Mouse (Mus musculus) cerebellum, adult 11 months (tissue): ENCODE measurements at regions not wholly inside any gene's neighbourhood (a gene's known extent, or its start where the extent isn't known, plus 50 kb on each side); places are given as distances from the start of the nearest gene placed in this dataset.
"Not testable (repeated sequence)": the region's sequence is repeated elsewhere in the genome, so short reads cannot be mapped to it uniquely, and the experiment has no call there.

Experiments
- DNase-seq: peaks from one replicate; pipeline ENCODE4 v3.0.0; 2022

DNA sequence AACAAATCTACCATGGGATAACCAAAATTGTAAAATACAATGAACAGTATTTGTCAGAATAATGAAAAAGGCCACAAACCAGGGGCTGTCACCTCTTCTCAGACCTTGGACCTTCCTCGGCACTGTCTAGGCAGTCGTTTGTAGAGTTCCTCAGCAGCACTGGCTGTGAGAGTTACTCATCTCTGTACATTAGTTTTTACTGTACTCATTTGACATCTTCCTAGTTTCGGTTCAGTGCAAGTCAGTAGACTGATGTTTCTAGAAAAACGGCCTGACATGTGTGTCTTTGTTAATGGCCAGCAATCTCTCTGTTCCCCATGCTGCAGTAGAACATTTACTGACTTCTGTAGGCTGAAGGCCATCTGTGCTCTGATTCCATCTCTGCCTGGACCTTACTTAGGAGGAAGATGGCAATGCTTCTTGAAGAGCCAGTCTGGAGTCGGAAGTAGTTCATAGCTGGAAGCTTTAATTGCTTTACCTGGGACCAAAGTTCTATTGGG is 537.1 kb downstream of the Hace1 start:
- DNase-seq = no peak

GRCm38 (mm10) chr10:46122409-46122808 is 544.8 kb downstream of the Hace1 start:
- DNase-seq = not testable (repeated sequence)

GRCm38 (mm10) chr10:46123795-46124194 is 546.2 kb downstream of the Hace1 start:
- DNase-seq = no peak

DNA sequence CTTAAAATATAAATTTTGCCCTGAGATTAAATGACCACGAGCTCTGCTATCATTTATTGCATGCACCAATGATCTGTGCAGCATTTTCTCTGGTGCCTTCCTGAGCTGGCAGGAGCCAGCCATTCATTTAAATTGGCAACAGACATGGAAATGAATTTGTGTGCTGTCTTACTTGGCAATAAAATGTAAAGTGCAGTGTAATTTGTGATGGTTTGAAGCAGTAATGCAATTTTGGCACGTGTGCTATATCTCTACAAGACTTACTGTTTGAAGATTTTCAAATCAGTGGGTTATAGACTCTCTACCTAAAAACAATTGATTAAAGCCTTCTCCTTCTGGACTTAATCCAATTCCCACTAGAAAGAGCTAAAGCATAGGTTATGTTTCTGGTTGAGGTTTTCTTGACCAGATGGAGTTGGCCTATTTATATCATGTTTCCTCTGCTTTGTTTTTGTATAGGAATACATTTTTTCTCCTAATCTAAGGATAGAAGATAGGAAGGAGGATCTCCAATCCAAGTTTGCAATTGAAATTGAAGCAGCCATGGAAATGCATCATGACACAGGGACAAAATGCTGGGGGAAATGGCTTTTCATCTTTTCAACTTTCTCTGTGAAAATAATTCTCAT is 557.6 kb downstream of the Hace1 start:
- DNase-seq = peak; percentile 1

GRCm38 (mm10) chr10:46174035-46174434 is 596.4 kb downstream of the Hace1 start:
- peak; percentile 6 for DNase-seq

GRCm38 (mm10) chr10:46185763-46186458 is 608.3 kb downstream of the Hace1 start:
- no peak for DNase-seq

DNA sequence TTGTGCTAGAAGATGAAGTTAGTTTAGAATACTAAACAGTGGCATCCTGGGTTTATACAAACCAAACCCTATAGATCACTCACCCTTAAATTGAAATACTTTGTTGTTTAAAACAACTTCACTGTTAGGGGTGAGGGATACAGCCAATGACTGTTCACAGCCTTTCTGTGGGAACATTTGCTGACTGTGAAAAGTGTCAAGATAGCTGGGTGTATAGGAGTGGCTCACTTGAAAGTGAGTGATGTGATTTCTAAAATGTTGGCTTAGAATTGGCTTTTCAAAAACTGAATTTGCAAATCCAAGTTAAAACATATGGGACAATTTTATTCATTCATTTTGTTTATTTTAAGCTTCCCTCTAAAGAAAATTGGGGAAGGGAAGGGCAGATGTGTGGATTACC is 616.5 kb downstream of the Hace1 start:
- no peak for DNase-seq

DNA sequence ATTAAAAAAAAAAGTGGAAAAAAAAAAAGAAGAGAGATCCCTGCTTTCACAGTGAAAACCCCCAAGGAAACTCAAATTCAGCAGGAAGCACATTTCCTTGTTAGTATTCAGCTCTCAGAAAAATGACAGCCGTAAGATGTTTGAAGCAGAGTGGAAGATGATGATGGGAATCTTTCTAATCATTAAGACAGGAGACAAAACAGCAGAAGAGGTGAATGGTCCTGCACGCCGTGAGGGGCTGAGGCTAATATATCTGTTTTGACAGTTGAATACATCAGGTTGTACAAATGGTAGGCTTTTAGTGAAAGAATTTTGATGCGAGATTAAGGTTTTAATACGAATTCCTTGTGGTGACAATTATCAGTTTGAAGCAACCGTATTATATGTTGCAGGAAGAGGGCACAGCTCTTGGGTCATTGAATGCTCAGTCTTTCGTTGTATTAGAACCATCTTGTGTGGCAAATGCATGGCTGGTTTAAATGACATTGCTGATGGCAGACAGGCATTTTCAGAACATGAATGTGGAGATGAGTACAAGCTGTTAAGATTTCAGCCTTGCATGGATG is 649.3 kb downstream of the Hace1 start:
- DNase-seq = no peak

DNA sequence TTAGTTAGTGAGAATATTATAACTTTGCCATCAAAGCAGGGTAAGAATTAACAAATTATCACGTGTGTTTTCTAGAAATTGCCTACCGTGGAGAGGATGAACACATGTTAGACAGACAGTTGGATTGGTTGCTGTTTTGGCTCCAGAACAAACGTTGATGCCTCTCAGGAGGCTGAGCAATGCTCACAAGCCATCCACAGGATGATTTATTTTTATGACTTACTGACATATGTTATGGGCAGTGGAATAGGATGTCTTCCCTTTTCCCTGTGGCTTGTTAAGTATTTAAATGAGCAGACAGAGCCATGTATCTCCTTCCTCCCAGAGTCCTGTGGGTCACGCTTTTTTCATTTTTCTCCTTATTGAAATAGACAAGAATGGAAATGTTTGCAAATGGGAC is 652.0 kb downstream of the Hace1 start:
- DNase-seq = no peak

- no peak for DNase-seq
Measured at GRCm38 (mm10) chr10:46235581-46235980, 658.0 kb downstream of the Hace1 start.

DNA sequence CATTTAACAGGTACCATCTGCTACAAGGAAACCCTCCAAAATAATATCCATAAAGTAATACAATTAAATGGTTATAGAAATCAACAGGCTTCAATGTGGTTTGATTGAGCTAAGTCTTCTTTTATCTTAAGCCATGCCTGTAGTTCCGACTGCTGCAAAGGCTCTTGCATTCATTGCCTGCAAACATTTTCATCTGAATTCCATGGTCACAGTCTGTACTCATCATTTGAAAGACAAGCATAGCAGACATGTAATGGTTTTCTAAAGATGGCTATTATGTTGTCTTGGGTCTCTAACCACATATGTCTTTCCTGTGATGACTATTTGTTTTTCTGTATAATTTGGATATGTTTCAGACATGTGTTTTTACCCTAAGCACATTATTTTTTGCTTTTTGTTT is 677.9 kb downstream of the Hace1 start:
- DNase-seq = no peak

DNA sequence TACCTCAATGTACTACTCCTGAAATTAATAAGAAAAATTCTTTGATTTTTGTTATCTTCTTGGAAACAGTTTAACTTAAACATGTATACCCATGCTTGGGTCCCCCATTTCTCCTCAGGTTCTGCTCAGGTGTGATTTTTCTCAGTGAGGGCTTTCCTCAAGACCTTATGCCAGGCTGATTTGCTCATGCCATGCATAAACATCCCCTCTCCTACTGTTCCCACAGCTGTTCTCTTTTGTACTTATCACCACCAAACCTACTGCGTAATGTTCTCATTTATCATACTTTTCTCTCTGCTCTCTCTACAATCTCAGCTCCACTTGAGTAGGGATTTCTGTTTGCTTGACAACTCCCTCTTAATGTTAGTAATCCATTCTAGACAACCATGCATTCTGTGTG is 692.1 kb downstream of the Hace1 start:
- DNase-seq = no peak

- DNase-seq = no peak
Measured at GRCm38 (mm10) chr10:46273846-46274245, 696.2 kb downstream of the Hace1 start.

DNA sequence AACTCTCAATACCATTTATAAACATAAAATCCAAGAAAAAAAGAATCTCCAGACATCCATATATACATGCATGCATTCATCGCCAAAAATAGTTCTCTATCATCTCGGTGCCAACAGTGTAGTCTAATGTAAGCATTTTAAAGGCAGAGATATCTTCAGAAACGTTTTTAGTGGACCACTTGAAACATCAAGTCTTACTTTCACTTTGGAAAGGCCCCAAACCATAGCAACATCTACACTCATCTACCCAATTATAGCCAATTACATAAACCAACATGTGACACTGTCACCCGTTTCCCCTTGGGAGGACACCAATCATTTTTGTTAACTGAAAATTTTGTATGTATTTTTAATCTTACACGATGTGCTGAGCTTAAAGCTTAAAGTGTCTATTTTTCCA is 716.7 kb downstream of the Hace1 start:
- no peak for DNase-seq

GRCm38 (mm10) chr10:46298352-46298751 is 720.7 kb downstream of the Hace1 start:
- DNase-seq = no peak

DNA sequence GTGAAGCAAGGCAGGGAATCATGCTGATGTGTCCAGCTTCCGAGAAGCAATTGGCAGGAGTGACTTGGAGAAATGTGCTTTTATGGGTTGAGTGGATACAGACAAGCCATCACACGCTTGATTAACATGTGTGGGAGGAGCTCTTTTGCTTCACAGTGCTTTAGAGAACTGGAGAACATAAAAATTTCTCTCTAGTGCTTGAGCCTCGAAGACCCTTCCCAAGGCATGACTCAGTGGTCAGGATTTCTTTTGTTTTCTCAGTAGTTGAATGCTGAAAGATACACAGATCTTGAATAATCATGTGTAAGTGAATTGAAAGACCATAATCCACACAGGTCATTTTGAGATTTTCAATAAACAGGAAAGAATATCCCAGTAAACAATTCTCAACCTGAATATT is 721.9 kb downstream of the Hace1 start:
- DNase-seq = no peak

DNA sequence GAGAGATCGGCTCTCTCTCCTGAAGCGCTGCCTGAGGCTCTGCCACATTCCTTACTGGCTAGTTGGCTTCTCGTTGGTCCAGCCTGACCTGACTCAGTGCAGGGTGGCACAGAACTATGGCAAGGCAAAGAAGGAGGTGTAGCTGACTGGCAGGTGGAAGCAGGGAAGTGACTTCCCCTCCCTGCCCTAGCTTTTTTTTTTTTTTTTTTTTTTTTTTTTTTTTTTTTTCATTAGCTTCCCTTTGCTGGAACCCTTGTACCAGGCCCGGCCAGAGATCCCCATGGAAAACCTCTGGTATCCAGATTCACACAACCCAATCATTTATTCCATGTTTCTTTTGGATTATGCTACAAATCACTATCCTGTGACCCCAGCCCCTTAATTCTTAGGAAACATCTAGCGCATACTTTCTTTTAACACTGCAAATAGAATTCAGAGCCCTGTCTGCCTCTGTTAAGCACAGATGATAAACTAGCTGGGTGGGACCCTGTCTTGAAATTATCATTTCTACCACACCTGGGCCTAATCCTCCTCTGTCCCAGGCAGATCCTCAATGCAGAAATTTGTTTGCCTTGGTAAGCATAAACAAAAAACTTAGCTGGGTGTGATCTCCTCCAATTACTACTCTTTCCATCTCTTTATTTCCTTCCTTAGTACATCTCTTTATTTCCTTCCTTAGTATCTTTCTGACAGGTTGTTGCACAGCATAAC is 742.9 kb downstream of the Hace1 start:
- no peak for DNase-seq

DNA sequence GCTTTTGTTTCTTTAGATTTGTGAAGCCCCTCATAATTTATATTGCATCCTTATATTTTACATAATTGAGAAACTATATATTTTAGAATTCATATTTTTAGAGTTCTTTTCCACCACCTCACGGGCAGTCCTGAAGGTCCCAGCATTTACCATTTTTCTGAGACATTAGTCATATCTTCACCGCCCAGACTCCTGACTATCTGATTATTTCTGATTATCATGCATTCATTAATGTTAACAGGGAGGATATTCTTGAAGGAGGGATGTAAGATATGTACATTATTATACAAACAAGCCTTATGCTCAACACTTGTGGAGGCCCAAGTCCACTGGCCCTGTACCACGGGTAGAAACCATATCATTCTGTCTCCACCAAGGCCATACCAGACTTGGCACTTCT is 743.4 kb downstream of the Hace1 start:
- no peak for DNase-seq

DNA sequence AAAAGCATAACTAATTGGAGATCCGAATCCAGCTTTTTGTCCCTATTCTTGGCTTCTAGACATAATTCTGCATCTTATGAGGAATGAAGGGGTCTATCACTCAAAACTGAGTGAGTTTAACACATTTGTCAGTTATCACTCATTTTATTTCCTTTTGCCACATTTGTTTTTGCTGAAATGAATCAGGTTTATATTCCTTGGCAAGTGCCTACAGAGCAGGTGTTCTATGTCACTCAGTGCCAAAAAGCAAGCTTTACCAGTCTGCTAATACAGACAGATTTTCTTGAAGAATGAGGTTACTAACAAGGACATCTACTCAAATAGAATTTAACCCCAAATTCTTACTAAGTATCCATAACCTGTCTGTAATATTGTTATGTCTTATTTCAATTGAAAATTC is 751.4 kb downstream of the Hace1 start:
- DNase-seq = peak; percentile 10

GRCm38 (mm10) chr10:46331599-46332283 is 754.1 kb downstream of the Hace1 start:
- DNase-seq = peak; percentile 40

DNA sequence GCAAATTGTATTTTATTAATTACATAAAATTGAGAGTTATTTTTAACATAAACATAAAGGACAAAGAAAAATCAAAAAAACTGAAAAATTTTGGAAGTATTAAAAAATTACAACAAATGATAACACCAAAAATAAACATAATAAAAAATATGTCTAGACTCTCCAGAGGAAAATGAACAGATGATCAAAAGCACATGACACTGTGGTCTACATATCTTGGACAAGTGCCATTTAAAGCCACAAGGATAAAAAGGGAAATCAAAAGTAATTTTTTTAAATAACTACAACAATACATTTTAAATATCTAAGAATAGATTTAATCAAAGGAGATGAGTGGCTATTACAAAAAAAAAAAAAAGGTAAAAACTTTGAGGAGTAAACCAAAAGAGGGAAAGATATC is 755.6 kb downstream of the Hace1 start:
- DNase-seq = no peak

DNA sequence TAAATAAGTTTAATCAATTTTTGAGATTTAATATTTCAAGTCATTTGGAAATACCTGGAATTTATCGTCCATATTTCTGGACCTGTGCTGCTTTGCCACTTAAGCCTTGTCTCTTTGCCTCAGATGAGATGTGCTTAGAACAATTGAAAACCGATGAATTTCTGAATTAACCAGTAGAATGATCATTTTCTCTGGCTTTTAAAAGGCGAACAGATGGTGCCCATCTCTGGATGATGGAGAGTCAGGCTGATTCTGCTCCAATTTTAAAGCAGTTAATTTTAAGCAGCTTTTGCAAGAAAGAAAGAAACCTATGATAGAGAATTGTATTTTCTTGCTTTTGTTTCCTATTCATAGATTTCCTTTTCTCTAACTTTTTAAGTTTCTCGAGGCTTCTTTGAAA is 767.7 kb downstream of the Hace1 start:
- peak; percentile 8 for DNase-seq

DNA sequence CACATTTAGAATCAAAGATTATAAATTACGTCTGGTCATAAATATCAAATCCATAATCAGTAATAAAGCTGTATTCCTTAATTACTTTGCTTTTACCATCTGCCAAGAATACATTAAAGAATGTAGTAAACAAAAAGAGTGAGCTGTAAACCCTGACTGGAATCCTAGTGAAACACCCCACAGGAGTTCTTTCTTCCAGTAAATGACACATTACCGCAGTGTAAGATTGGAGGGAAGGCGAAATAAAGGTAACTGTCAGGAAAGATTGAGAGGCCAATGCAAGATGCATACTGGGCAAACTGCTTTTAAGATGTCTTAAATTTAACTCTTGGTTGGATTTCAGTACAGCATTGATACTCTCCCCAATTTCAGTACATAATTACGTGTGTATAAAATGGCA is 772.0 kb downstream of the Hace1 start:
- DNase-seq = no peak
